Comparison of ENCODE assay signal across 26 mouse cellular contexts in the genomic region with DNA sequence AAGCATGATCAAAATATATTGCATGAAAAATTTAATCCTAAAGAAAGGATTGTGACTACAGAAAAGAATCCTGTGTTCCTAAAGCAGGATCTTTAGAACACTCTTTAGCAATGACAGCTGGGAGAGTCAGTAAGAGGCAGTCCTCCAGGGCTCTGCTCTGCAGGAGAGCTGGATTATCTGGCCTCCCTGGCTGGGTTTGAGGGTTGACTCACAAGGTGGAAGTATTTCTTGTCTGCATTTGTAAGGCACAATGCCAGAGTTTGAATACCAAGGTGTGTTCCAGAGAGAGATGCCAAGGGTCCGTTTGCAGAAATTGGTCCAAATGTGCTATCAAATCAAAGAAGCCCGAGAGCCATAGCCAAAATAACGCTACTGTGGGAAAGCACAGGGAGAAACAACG. TPM values are rescaled to one million over a fixed set of nuclear protein-coding genes. Genes with fewer than 3 reads are reported as not detected.
DNase-seq lines count a peak whose midpoint lies in the region; ATAC-seq lines count a peak whose summit lies in the region.
"Had no signal": no experiment of that assay in that cellular context is flagged by ENCODE, and none has a peak within 500 bp of the region (broad histone marks: within the 10 kb centered on the region; RNA-seq: fewer than 3 reads in every experiment).

No protein-coding gene starts in this region.

- no peaks in the 10 kb centered on the region for H3K9me3 ChIP-seq in embryonic facial prominence, embryonic 14.5 days (ENCODE audit: control insufficient read depth, low read length)
- no peaks in the 10 kb centered on the region for H3K9me3 ChIP-seq in embryonic facial prominence, embryonic 10.5 days
- no peaks in the 10 kb centered on the region for H3K9me3 ChIP-seq in heart, embryonic 16.5 days (replicated peaks; ENCODE audit: control insufficient read depth, low read length)
- no peaks in the 10 kb centered on the region for H3K9me3 ChIP-seq in midbrain, embryonic 11.5 days (ENCODE audit: control insufficient read depth, low read length)
- no peaks in the 10 kb centered on the region for H3K9me3 ChIP-seq in midbrain, embryonic 10.5 days (replicated peaks)
- H3K9me3 ChIP-seq: hindbrain, embryonic 10.5 days; intestine, embryonic 15.5 days; limb, embryonic 13.5 days; midbrain, embryonic 13.5 days; neural tube, embryonic 15.5 days had no signal

- H3K9ac ChIP-seq in embryonic facial prominence, embryonic 14.5 days (ENCODE audit: low read depth, low read length): no peak overlapping the region
- H3K9ac ChIP-seq in heart, embryonic 16.5 days (ENCODE audit: low read length): no peak overlapping the region
- no peak overlapping the region for H3K9ac ChIP-seq in midbrain, embryonic 11.5 days (ENCODE audit: low read length)
- H3K9ac ChIP-seq: intestine, embryonic 15.5 days; limb, embryonic 13.5 days; midbrain, embryonic 13.5 days; neural tube, embryonic 15.5 days had no signal

- 13% methylated on average over 4 of the region's 4 CpGs for WGBS in embryonic facial prominence, embryonic 14.5 days
- 21% methylated on average over 4 of the region's 4 CpGs for WGBS in embryonic facial prominence, embryonic 10.5 days
- WGBS in heart, embryonic 16.5 days: 10% methylated on average over 4 of the region's 4 CpGs
- 12% methylated on average over 4 of the region's 4 CpGs for WGBS in midbrain, embryonic 11.5 days
- 19% methylated on average over 4 of the region's 4 CpGs for WGBS in midbrain, embryonic 10.5 days

- intact Hi-C loops in heart, postnatal 25 days (cut with DNase I): no loop called here

- no peak overlapping the region for H3K27ac ChIP-seq in embryonic facial prominence, embryonic 14.5 days (replicated peaks; ENCODE audit: low read depth, low read length)
- no peak overlapping the region for H3K27ac ChIP-seq in embryonic facial prominence, embryonic 10.5 days (replicated peaks)
- H3K27ac ChIP-seq in heart, embryonic 16.5 days (ENCODE audit: low read length): no peak overlapping the region
- H3K27ac ChIP-seq in midbrain, embryonic 11.5 days (ENCODE audit: low read depth, low read length): no peak overlapping the region
- H3K27ac ChIP-seq in midbrain, embryonic 10.5 days (replicated peaks): no peak overlapping the region
- H3K27ac ChIP-seq: hindbrain, embryonic 10.5 days; intestine, embryonic 15.5 days; limb, embryonic 13.5 days; midbrain, embryonic 13.5 days; neural tube, embryonic 15.5 days had no signal

- no peaks in the 10 kb centered on the region for H3K27me3 ChIP-seq in embryonic facial prominence, embryonic 14.5 days (replicated peaks; ENCODE audit: control insufficient read depth, insufficient read depth, low read length)
- no peaks in the 10 kb centered on the region for H3K27me3 ChIP-seq in embryonic facial prominence, embryonic 10.5 days (replicated peaks; ENCODE audit: low read depth, poor library complexity, severe bottlenecking)
- no peaks in the 10 kb centered on the region for H3K27me3 ChIP-seq in heart, embryonic 16.5 days (ENCODE audit: control insufficient read depth, insufficient read depth, low read length)
- no peaks in the 10 kb centered on the region for H3K27me3 ChIP-seq in midbrain, embryonic 11.5 days (ENCODE audit: control insufficient read depth, insufficient read depth, low read length)
- no peaks in the 10 kb centered on the region for H3K27me3 ChIP-seq in midbrain, embryonic 10.5 days (ENCODE audit: low read depth, poor library complexity, severe bottlenecking)
- H3K27me3 ChIP-seq: intestine, embryonic 15.5 days; limb, embryonic 13.5 days; midbrain, embryonic 13.5 days; neural tube, embryonic 15.5 days had no signal

- DNase-seq in embryonic facial prominence, embryonic 14.5 days (ENCODE audit: low spot score): peak; percentile 16
- no peak for DNase-seq in embryonic facial prominence, embryonic 10.5 days (ENCODE audit: low spot score)
- no peak for DNase-seq in heart, postnatal 25 days (ENCODE audit: low spot score)
- peak; percentile 83 for DNase-seq in midbrain, embryonic 11.5 days (ENCODE audit: low spot score, missing footprints)
- no peak for DNase-seq in midbrain, embryonic 10.5 days (ENCODE audit: low spot score)
- no peak for DNase-seq in kidney, postnatal 10 days
- DNase-seq: adrenal gland, postnatal 14 days; cerebellum, adult 9-10 months; gastrocnemius, postnatal 14 days; kidney, adult 2 months; kidney, postnatal 4 days; retina, postnatal 1 day; right cerebral cortex, postnatal 14 days; thymus, postnatal 4 days had no signal

- no peak overlapping the region for H3K4me2 ChIP-seq in embryonic facial prominence, embryonic 14.5 days (ENCODE audit: low read depth, low read length)
- H3K4me2 ChIP-seq in heart, embryonic 16.5 days (ENCODE audit: low read depth, low read length): 0 out of 2 replicates have a peak overlapping the region, but pooled peaks have one; percentile 7
- H3K4me2 ChIP-seq in midbrain, embryonic 11.5 days: no peak overlapping the region
- H3K4me2 ChIP-seq: intestine, embryonic 15.5 days; limb, embryonic 13.5 days; liver, embryonic 11.5 days; midbrain, embryonic 13.5 days; neural tube, embryonic 15.5 days had no signal

- no peaks in the 10 kb centered on the region for H3K36me3 ChIP-seq in embryonic facial prominence, embryonic 14.5 days (ENCODE audit: control insufficient read depth, insufficient read depth, low read length)
- no peaks in the 10 kb centered on the region for H3K36me3 ChIP-seq in embryonic facial prominence, embryonic 10.5 days (replicated peaks)
- no peaks in the 10 kb centered on the region for H3K36me3 ChIP-seq in heart, embryonic 16.5 days (ENCODE audit: control insufficient read depth, insufficient read depth)
- H3K36me3 ChIP-seq in midbrain, embryonic 11.5 days (ENCODE audit: control insufficient read depth, insufficient read depth, low read length): no peaks in the 10 kb centered on the region
- H3K36me3 ChIP-seq in midbrain, embryonic 10.5 days: no peaks in the 10 kb centered on the region
- H3K36me3 ChIP-seq: hindbrain, embryonic 10.5 days; intestine, embryonic 15.5 days; limb, embryonic 13.5 days; midbrain, embryonic 13.5 days; neural tube, embryonic 15.5 days had no signal

- no peak overlapping the region for H3K4me3 ChIP-seq in embryonic facial prominence, embryonic 14.5 days (ENCODE audit: low read depth, low read length)
- H3K4me3 ChIP-seq in embryonic facial prominence, embryonic 10.5 days: no peak overlapping the region
- no peak overlapping the region for H3K4me3 ChIP-seq in heart, embryonic 16.5 days (ENCODE audit: low read length)
- no peak overlapping the region for H3K4me3 ChIP-seq in midbrain, embryonic 11.5 days (ENCODE audit: low read depth, low read length)
- H3K4me3 ChIP-seq in midbrain, embryonic 10.5 days: no peak overlapping the region
- H3K4me3 ChIP-seq: hindbrain, embryonic 10.5 days; intestine, embryonic 15.5 days; limb, embryonic 13.5 days; midbrain, embryonic 13.5 days; neural tube, embryonic 15.5 days had no signal

- ATAC-seq in embryonic facial prominence, embryonic 14.5 days (ENCODE audit: low read depth): no peak
- ATAC-seq in heart, embryonic 16.5 days (replicated peaks; ENCODE audit: extremely low read depth, insufficient read depth, low FRiP score): no peak
- ATAC-seq in midbrain, embryonic 11.5 days (ENCODE audit: low FRiP score): no peak
- ATAC-seq: CD4-positive, CD25-positive, alpha-beta regulatory T cell, adult 4 months; forebrain, embryonic 14.5 days; hindbrain, embryonic 16.5 days; intestine, embryonic 15.5 days; midbrain, embryonic 13.5 days had no signal

- H3K4me1 ChIP-seq in embryonic facial prominence, embryonic 14.5 days (ENCODE audit: control insufficient read depth, insufficient read depth, low read length): no peaks in the 10 kb centered on the region
- no peaks in the 10 kb centered on the region for H3K4me1 ChIP-seq in embryonic facial prominence, embryonic 10.5 days
- no peaks in the 10 kb centered on the region for H3K4me1 ChIP-seq in heart, embryonic 16.5 days (ENCODE audit: control insufficient read depth, insufficient read depth, low read length)
- H3K4me1 ChIP-seq in midbrain, embryonic 11.5 days (ENCODE audit: control insufficient read depth, insufficient read depth, low read length): no peaks in the 10 kb centered on the region
- H3K4me1 ChIP-seq in midbrain, embryonic 10.5 days: 0 out of 2 replicates have a peak, but pooled peaks cover 4% of the 10 kb centered on the region
- H3K4me1 ChIP-seq: hindbrain, embryonic 10.5 days; intestine, embryonic 15.5 days; midbrain, embryonic 13.5 days; neural tube, embryonic 15.5 days had no signal

RNA-seq across cellular contexts. Expression of a gene that starts 25.5 kb away (rescaled TPM):
- polyA plus RNA-seq in embryonic facial prominence, embryonic 14.5 days (2014; fragmentation: Nextera tagmentation; extraction: Ambion mirVana): 9.5 and 10.6 TPM in 2 replicates
- polyA plus RNA-seq in embryonic facial prominence, embryonic 10.5 days (2016; fragmentation: Nextera tagmentation; extraction: Ambion mirVana): 8.0 and 8.6 TPM in 2 replicates
- 0.80 and 2.0 TPM in 2 replicates for polyA plus RNA-seq in heart, embryonic 16.5 days (2015; fragmentation: Nextera tagmentation; extraction: Ambion mirVana)
- under 1 TPM; 0.26 to 0.31 TPM for total RNA-seq in heart, postnatal 25 days (2021)
- polyA plus RNA-seq in midbrain, embryonic 11.5 days (2014; fragmentation: Nextera tagmentation; extraction: Ambion mirVana): 0.54 and 0.55 TPM in 2 replicates
- 1.3 and 2.9 TPM in 2 replicates for polyA plus RNA-seq in midbrain, embryonic 10.5 days (2016; fragmentation: Nextera tagmentation; extraction: Ambion mirVana)
- total RNA-seq: granulocyte monocyte progenitor cell, adult 5-6 weeks; megakaryocyte, adult 5-6 weeks had no signal

Comparison
In these comparisons a context has a peak if more than half of its experiments do, and no peak if none do; other contexts are left out.
1. DNase-seq: peak in embryonic facial prominence, embryonic 14.5 days (single experiment) and midbrain, embryonic 11.5 days (single experiment); none in embryonic facial prominence, embryonic 10.5 days (single experiment), heart, postnatal 25 days (single experiment), midbrain, embryonic 10.5 days (single experiment) and kidney, postnatal 10 days (single experiment).